Mouse (Mus musculus): ENCODE data around the gene Hivep1.

DNA sequence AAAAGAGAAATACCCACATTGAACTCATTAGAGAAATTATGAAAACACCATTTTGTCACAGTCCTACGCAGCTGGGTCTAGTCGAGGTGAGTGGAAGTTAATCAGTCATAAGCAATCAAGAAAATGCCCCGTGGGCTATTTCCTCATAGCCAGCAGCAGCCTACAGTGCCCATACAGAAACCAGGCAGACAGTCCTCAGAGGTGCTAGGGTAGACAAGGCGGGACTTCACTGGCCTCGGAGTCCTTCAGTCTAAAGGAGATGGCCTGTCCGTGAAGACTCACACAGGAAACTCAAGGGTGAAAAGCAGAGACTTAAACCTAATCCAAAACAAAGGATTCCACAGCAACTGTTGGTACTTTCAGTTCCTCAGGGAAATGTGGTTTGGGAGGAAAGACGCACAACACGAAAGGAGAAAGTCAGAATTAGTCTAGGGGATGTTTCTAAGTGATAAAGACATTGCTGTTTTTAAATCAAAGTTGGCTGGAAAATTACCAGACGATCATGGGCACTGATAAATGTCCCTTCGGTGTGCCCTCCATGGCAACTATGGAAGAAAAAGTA, 36.3 kb upstream of the Hivep1 start:
- no peak for TF ChIP-seq MAX (IDR thresholded peaks at IDR 0.05; ENCODE audit: low read depth)
- TF ChIP-seq CEBPB (IDR thresholded peaks at IDR 0.05; ENCODE audit: insufficient read depth, poor library complexity, severe bottlenecking): no peak
- no peak for TF ChIP-seq POLR2A (IDR thresholded peaks at IDR 0.05; ENCODE audit: insufficient read length, low read depth)
- no peak for TF ChIP-seq USF1 (IDR thresholded peaks at IDR 0.05; ENCODE audit: low read depth)
